ENCODE assay signal across 8 mouse cellular contexts in the genomic region with DNA sequence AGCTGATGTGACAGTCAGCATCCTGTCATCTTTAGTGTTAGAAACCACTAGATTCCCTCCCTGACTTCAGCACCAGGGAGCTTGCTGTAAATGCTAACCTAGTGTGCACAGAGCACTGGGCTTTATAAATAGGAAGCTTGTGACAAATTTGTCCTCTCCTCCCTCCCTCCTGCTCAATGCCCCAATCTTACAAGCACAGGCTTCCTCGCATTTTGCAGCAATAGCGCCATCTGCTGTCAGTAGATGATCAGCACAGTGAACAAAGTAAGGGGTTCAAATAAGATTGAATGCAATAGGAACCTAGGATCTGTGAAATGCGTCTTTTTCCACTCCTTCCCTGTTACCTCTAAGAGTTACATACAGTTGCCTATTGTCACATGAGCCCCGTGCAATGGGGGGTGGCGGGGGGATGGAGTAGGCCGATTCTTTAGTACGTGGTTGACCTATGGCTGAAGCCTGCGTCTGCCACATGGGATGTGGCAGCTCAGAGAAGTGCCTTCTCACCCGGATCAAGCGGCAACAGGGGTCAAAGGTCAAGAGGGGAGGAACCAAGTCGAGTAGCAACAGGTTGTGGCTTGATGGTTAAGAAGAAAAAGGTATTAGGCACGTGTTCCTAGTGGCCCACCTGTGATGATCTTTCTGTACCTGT. TPM values are rescaled to one million over a fixed set of nuclear protein-coding genes. Genes with fewer than 3 reads are reported as not detected.
DNase-seq lines count a peak whose midpoint lies in the region; ATAC-seq and TF ChIP-seq lines count a peak whose summit lies in the region.

No protein-coding gene starts in this region.

- H3K4me3 ChIP-seq in ES-E14 (ENCODE audit: insufficient read depth in 1 of 2, low read depth in 1 of 2, low read length in 2 of 2, poor library complexity in 1 of 2, severe bottlenecking in 1 of 2), result no peak overlapping the region
- no peak overlapping the region for H3K4me3 ChIP-seq in forebrain, embryonic 10.5 days
- no peak overlapping the region for H3K4me3 ChIP-seq in layer of hippocampus, adult 2 months
- H3K4me3 ChIP-seq in lung, embryonic 15.5 days, result no peak overlapping the region

- DNase-seq in ES-E14 (ENCODE audit: low read depth, low spot score), result peak; percentile 66
- peak; percentile 97 for DNase-seq in brain, adult 2 months (ENCODE audit: low read depth, low spot score)
- DNase-seq in forebrain, embryonic 10.5 days (ENCODE audit: extremely low spot score, low spot score), result peak; percentile 70
- peak; percentile 14 for DNase-seq in heart, postnatal 25 days (ENCODE audit: low spot score)
- DNase-seq in layer of hippocampus, adult 2 months (ENCODE audit: low spot score in 2 of 2), result peak; percentile 86 to 87
- DNase-seq in ovary, postnatal 36 days (ENCODE audit: low spot score), result peak; percentile 34
- DNase-seq in thymus, postnatal 14 days, result peak; percentile 77

- H3K4me2 ChIP-seq in lung, embryonic 15.5 days, result no peak overlapping the region

- no peaks in the 10 kb centered on the region for H3K9me3 ChIP-seq in ES-E14 (ENCODE audit: control insufficient read depth, insufficient read depth, low read depth, low read length)
- no peaks in the 10 kb centered on the region for H3K9me3 ChIP-seq in forebrain, embryonic 10.5 days
- H3K9me3 ChIP-seq in lung, embryonic 15.5 days, result no peaks in the 10 kb centered on the region

- no peak overlapping the region for H3K27ac ChIP-seq in ES-E14 (ENCODE audit: insufficient read depth, low read depth, low read length, poor library complexity, severe bottlenecking)
- H3K27ac ChIP-seq in forebrain, embryonic 10.5 days, result no peak overlapping the region
- H3K27ac ChIP-seq in layer of hippocampus, adult 2 months, result peak overlapping the region; percentile 81
- H3K27ac ChIP-seq in lung, embryonic 15.5 days, result no peak overlapping the region

- ATAC-seq in lung, embryonic 15.5 days (ENCODE audit: borderline replicate concordance, extremely low read depth, low FRiP score, low TSS enrichment), result peak; percentile 49; the same call in 1 of the 2 replicates

- intact Hi-C loops in heart, postnatal 25 days (cut with DNase I), result loop anchor here (1.0 to 5.0 kb wide), 3 partner anchors 104 to 428 kb away; no protein-coding TSS in a partner anchor

- peak; percentile 88 for TF ChIP-seq CTCF in layer of hippocampus, adult 2 months (conservative IDR thresholded peaks at IDR 0.05)

- in situ Hi-C loops in ES-E14 (cut with MboI; ENCODE audit: low sequenced_read_pairs in 2 of 2, unreplicated experiment in 2 of 2), result loop anchor here (25.0 kb wide), 2 partner anchors 213 to 413 kb away; partner anchors contain the start of genes Hapln3 (in 2 of the 2) and Mfge8 (in 2 of the 2)

- no peaks in the 10 kb centered on the region for H3K27me3 ChIP-seq in forebrain, embryonic 10.5 days (ENCODE audit: poor library complexity, severe bottlenecking)
- no peaks in the 10 kb centered on the region for H3K27me3 ChIP-seq in lung, embryonic 15.5 days

- 36% methylated on average over 12 of the region's 12 CpGs for WGBS in forebrain, embryonic 10.5 days
- 35% methylated on average over 12 of the region's 12 CpGs for WGBS in lung, embryonic 15.5 days

- H3K4me1 ChIP-seq in ES-E14 (ENCODE audit: control insufficient read depth in 2 of 2, insufficient read depth in 2 of 2, low read length in 2 of 2, poor library complexity in 1 of 2), result peaks cover 0 to 5% of the 10 kb centered on the region in 2 experiments; a peak in 1 of 4 replicates
- peaks cover 3% of the 10 kb centered on the region; the same call in 1 of the 2 replicates for H3K4me1 ChIP-seq in forebrain, embryonic 10.5 days
- no peaks in the 10 kb centered on the region for H3K4me1 ChIP-seq in lung, embryonic 15.5 days

- H3K36me3 ChIP-seq in ES-E14 (ENCODE audit: control insufficient read depth, insufficient read depth, low read length, poor library complexity, severe bottlenecking), result peaks cover 19% of the 10 kb centered on the region; the same call in 1 of the 2 replicates
- peaks cover 72% of the 10 kb centered on the region for H3K36me3 ChIP-seq in forebrain, embryonic 10.5 days (replicated peaks)
- H3K36me3 ChIP-seq in lung, embryonic 15.5 days, result peaks cover 24% of the 10 kb centered on the region

- H3K9ac ChIP-seq in ES-E14 (ENCODE audit: insufficient read depth, low read depth, low read length, poor library complexity, severe bottlenecking), result no peak overlapping the region
- H3K9ac ChIP-seq in lung, embryonic 15.5 days, result no peak overlapping the region

TF ChIP-seq in ES-E14, 5 proteins besides CTCF, POLR2A, EP300 and RAD21:
- TF ChIP-seq ZC3H11A (IDR thresholded peaks at IDR 0.05; ENCODE audit: borderline replicate concordance, low read depth, low read length) (peak; percentile 85), MAFK (IDR thresholded peaks at IDR 0.05; ENCODE audit: insufficient read depth, low read depth, low read length) (no peak), CHD2 (IDR thresholded peaks at IDR 0.05; ENCODE audit: low read depth, low read length) (no peak), ZNF384 (IDR thresholded peaks at IDR 0.05; ENCODE audit: low read depth, low read length) (no peak), HCFC1 (IDR thresholded peaks at IDR 0.05; ENCODE audit: borderline replicate concordance, insufficient read depth, low read length) (no peak)

RNA-seq across cellular contexts. Expression of gene Rlbp1, which starts 37.0 kb away (rescaled TPM):
- total RNA-seq in ES-E14 (2012; rRNA removed), result 5.9 and 8.1 TPM in 2 replicates
- polyA plus RNA-seq in forebrain, embryonic 10.5 days (2016; fragmentation: Nextera tagmentation; extraction: Ambion mirVana), result 1.2 and 1.8 TPM in 2 replicates
- total RNA-seq in heart, postnatal 25 days (2021), result not detected
- 10 to 100 TPM; 18.6 to 26.3 TPM for total RNA-seq in layer of hippocampus, adult 2 months (2021)
- polyA plus RNA-seq in lung, embryonic 15.5 days (2015; fragmentation: Nextera tagmentation; extraction: Ambion mirVana), result 0.16 and 0.30 TPM in 2 replicates

RNA-seq across cellular contexts. Expression of gene Fanci, which starts 41.9 kb away (rescaled TPM):
- 31.9 and 33.0 TPM in 2 replicates for total RNA-seq in ES-E14 (2012; rRNA removed)
- 24.4 and 25.5 TPM in 2 replicates for polyA plus RNA-seq in forebrain, embryonic 10.5 days (2016; fragmentation: Nextera tagmentation; extraction: Ambion mirVana)
- under 1 TPM; 0.13 to 0.25 TPM for total RNA-seq in heart, postnatal 25 days (2021)
- under 1 TPM; 0.22 to 0.79 TPM for total RNA-seq in layer of hippocampus, adult 2 months (2021)
- 14.5 and 15.1 TPM in 2 replicates for polyA plus RNA-seq in lung, embryonic 15.5 days (2015; fragmentation: Nextera tagmentation; extraction: Ambion mirVana)

Comparison
In these comparisons a context has a peak if more than half of its experiments do, and no peak if none do; other contexts are left out.
1. DNase-seq: peak in every context shown above with its lines; median percentile 97 in brain, adult 2 months; 86 in layer of hippocampus, adult 2 months; 77 in thymus, postnatal 14 days; 70 in forebrain, embryonic 10.5 days; 66 in ES-E14; 34 in ovary, postnatal 36 days; 14 in heart, postnatal 25 days.
2. RNA of gene Fanci, which starts 41.9 kb away (total RNA-seq): 31.9 to 33.0 TPM in ES-E14; 0.22 to 0.79 TPM in layer of hippocampus, adult 2 months and 0.13 to 0.25 TPM in heart, postnatal 25 days; every median in the first group is over 10 times any median in the second.